Mouse (Mus musculus): Measurements from ENCODE around the gene Zfpm1. TPM values are rescaled to one million over a fixed set of nuclear protein-coding genes. Genes with fewer than 3 reads are reported as not detected.

The Zfpm1 gene
- total RNA-seq, 2 experiments from 2014 or later: 8.6 to 12.2 TPM

DNA sequence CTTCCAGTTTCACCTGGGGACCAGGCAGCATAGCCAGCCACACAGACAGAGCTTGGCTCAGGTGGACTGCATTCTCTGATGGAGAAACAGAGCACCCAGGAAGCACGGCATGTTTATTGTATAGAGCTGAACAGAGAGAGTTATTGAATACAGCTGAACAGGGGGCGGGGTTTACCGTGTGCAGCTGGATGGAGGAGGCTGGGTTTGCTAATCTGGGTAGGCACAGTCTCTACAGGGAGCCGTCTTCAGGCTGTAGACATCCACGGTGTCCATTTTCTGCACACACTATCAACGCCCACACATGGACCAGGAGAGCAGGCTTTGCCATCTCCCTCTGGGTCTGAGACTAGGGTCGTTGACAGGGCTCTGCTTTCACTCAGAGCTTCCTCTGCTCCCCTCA is 8.1 kb upstream of the Zfpm1 start:
- DNase-seq: no peak
- intact Hi-C loops (cut with DNase I): loop anchor here (2.0 kb wide), 1 partner anchor 61 kb away; no protein-coding TSS in a partner anchor

GRCm38 (mm10) chr8:122274651-122275391 is 7.1 kb upstream of the Zfpm1 start:
- intact Hi-C loops (cut with DNase I): no loop called here
- no peak for DNase-seq

DNA sequence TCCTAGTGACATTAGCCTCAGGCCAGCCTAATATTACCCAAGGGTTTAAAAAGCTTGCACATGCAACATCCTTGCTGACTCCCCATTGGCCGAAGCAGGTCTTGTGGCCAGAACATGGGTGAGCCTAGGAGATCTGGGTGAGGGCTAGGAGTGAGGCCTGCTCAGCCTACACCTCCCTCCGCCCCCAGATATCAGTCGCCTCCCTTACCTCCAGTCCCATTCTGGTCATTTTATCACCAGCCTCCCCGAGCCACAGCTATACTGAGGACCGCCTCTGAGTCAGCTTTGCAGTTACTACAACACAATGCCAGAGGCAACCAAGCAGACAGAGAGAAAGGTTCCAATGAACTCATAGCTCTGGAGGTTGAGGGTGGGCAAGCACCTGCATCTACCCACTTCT is 5.6 kb upstream of the Zfpm1 start:
- intact Hi-C loops (cut with DNase I): no loop called here
- DNase-seq: no peak

GRCm38 (mm10) chr8:122277204-122277995 is 4.5 kb upstream of the Zfpm1 start:
- intact Hi-C loops (cut with DNase I): no loop called here
- DNase-seq: no peak

DNA sequence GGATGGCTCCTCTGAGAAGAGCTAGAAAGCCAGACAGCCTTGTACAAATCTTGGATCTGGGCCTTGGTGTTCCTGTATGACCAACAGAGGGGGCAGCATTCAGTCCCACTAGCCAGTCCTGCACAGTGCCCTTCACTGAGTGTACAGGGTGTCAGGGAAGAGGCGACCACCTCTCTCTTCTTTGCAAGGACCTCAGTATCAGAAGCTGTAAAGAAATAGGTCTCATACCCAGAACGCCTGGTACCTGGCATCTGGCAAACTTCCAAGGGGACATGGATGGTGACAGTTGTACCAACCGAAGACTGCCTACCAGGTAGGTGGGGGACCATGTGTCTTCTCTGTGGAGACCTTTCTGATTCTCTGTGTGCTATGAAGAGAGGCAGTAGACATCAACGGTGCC is 1.8 kb upstream of the Zfpm1 start:
- no peak for DNase-seq
- intact Hi-C loops (cut with DNase I): no loop called here

- DNase-seq: peak; percentile 48
- intact Hi-C loops (cut with DNase I): no loop called here
These were observed 1.2 kb upstream of the Zfpm1 start for GRCm38 (mm10) chr8:122280588-122281316.

GRCm38 (mm10) chr8:122281317-122282034 is 465 bp upstream of the Zfpm1 start:
- intact Hi-C loops (cut with DNase I): no loop called here
- peak; percentile 100 for DNase-seq

- intact Hi-C loops (cut with DNase I): no loop called here
- no peak for DNase-seq
These were observed 787 bp downstream of the Zfpm1 start for GRCm38 (mm10) chr8:122282501-122283355.

- intact Hi-C loops (cut with DNase I): no loop called here
- peak; percentile 48 for DNase-seq
These were observed 1.6 kb downstream of the Zfpm1 start for GRCm38 (mm10) chr8:122283356-122284202.

GRCm38 (mm10) chr8:122284203-122284658 is 2.3 kb downstream of the Zfpm1 start:
- intact Hi-C loops (cut with DNase I): no loop called here
- DNase-seq: peak; percentile 55

DNA sequence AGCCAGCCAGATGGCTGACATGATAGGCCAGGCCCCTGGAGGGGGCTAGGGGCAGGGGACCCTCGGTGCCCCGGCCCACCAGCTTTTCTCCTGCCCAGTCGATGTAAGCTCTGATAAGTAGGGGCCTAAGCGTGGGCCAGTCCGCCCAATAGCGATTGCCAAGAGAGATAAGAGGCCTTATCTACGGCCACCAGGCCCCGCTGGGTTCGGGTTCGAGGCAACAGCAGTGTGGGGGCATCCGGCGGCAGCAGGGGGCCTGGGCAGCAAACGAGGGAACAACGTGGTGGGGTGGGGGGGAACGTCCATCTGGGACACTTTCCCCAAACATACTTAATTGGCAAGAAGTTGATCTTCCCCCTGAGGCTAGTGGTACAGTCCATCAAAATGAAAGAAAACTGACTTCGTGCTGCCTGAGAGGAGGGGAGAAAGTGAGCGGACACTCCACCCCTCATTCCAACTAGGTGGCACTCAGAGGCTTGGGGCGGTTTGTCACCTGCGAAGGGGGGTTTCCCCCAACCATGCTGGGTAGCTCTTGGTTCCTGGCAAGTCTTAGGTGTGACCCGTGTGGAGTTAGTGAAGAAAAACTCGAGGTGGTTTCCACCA is 2.8 kb downstream of the Zfpm1 start:
- intact Hi-C loops (cut with DNase I): no loop called here
- peak; percentile 51 for DNase-seq

DNA sequence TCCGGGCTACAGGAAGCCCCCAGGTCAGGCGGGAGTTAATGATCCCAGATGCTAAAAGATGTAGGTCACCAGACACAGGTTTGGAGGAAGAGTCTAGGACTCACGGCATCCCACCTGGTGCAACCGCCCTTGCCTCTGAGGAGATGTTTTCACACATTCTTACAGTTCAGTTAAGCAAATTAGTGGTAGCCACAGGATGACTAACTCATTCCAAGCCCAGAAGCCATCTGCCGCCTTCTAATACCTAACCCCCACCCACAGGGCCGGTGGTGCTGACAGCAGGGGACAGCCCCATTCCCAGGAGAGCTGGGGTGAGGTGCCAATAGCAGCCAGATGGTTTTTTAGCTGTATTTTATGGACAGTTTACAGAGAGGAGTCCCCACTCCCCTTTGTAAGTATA is 3.8 kb downstream of the Zfpm1 start:
- intact Hi-C loops (cut with DNase I): no loop called here

GRCm38 (mm10) chr8:122286899-122287298 is 5.0 kb downstream of the Zfpm1 start:
- DNase-seq: no peak
- intact Hi-C loops (cut with DNase I): no loop called here

More for the DNA sequence above, 3.8 kb downstream of the Zfpm1 start:
- DNase-seq: no peak

- intact Hi-C loops (cut with DNase I): no loop called here
- DNase-seq: no peak
These were observed 5.8 kb downstream of the Zfpm1 start for GRCm38 (mm10) chr8:122287742-122288141.

- intact Hi-C loops (cut with DNase I): no loop called here
- no peak for DNase-seq
These were observed 6.4 kb downstream of the Zfpm1 start for GRCm38 (mm10) chr8:122288344-122288743.

- intact Hi-C loops (cut with DNase I): no loop called here
- DNase-seq: no peak
These were observed 9.1 kb downstream of the Zfpm1 start for GRCm38 (mm10) chr8:122291075-122291474.

DNA sequence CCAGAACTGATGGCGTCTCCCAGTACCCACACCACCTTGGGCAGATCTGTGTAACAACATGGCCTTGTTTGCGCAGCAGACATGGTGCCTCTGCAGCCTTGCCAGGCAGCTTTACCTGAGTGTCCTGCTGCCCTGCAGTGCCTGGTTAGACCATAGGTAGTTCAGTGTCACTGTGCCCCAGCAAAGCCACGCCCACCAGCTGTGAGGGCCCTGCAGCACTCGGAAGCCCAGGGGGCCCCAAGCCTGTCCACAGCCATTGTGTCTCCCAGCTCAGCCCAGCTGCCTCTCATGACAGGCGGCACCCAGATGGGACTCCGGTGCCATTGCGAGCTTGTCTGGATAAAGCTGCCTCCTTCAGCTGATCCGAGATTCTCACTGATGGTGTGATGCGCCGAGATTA is 9.6 kb downstream of the Zfpm1 start:
- intact Hi-C loops (cut with DNase I): no loop called here
- DNase-seq: peak; percentile 42

DNA sequence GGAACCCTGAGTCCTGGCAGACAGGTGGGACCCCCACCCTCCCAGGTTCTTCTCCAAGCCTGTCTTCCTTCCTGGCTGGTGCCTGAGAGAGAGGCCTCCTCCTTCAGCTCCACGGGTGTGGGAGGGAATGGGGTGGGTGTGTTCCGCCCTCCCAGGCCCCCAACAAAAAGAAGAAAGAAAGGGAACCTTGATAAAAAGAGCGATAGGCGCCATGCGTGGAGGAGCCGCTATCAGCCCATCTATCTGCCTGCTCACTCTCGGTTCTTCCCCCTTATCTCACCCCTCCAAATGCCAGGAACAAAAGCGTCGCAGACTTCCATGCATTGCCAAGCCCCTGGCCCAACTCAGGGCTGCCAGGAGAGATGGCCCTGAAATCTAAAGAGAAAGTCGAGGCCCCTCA is 11.5 kb downstream of the Zfpm1 start:
- no peak for DNase-seq
- intact Hi-C loops (cut with DNase I): no loop called here

All from left cerebral cortex, postnatal 4 days (tissue).